Mouse (Mus musculus) midbrain, embryonic 15.5 days (tissue): ENCODE results near the gene Gm5475. TPM values are rescaled to one million over a fixed set of nuclear protein-coding genes. Genes with fewer than 3 reads are reported as not detected.

Experiments used
- ATAC-seq: fragments of 200-750 bp; cut with Nextera tagmentation; replicated peaks from 2 replicates; pipeline ENCODE4 v1.8.0; 2017; ENCODE audit warnings: moderate TSS enrichment
- H3K27ac ChIP-seq: fragments of 300-500 bp; sonication (generic); 2 replicates; pipeline ENCODE4 v1.5.1; 2015; ENCODE audit warnings: mild to moderate bottlenecking, inconsistent platforms
- H3K27me3 ChIP-seq: fragments of 300-500 bp; sonication (generic); replicated peaks from 2 replicates; pipeline ENCODE4 v1.6.1; 2015; ENCODE audit warnings: inconsistent platforms
- H3K36me3 ChIP-seq: fragments of 300-500 bp; sonication (generic); replicated peaks from 2 replicates; pipeline ENCODE4 v1.6.1; 2015; ENCODE audit warnings: inconsistent platforms
- H3K4me1 ChIP-seq: fragments of 300-500 bp; sonication (generic); 2 replicates; pipeline ENCODE4 v1.6.1; 2015; ENCODE audit warnings: inconsistent platforms
- H3K4me2 ChIP-seq: fragments of 300-500 bp; sonication (generic); 2 replicates; pipeline ENCODE4 v1.6.1; 2015; ENCODE audit warnings: inconsistent platforms, mild to moderate bottlenecking, moderate library complexity
- H3K4me3 ChIP-seq: fragments of 300-500 bp; sonication (generic); 2 replicates; pipeline ENCODE4 v1.5.1; 2015; ENCODE audit warnings: mild to moderate bottlenecking, inconsistent platforms
- H3K9ac ChIP-seq: fragments of 300-500 bp; sonication (generic); 2 replicates; pipeline ENCODE4 v1.6.1; 2015; ENCODE audit warnings: mild to moderate bottlenecking, inconsistent platforms
- H3K9me3 ChIP-seq: fragments of 300-500 bp; sonication (generic); 2 replicates; pipeline ENCODE4 v1.6.1; 2016; ENCODE audit warnings: inconsistent platforms
- WGBS: fragments of 180-500 bp; shearing (Covaris S2); methylation state at CpG from one replicate; pipeline ENCODE4 v1.1.7; 2015; ENCODE audit warnings: mixed read lengths; 5-methylcytosine and 5-hydroxymethylcytosine counted together
- polyA plus RNA-seq: library from polyadenylated mRNA; unstranded; fragments of >200 nt; fragmentation: Nextera tagmentation; extraction: Ambion mirVana; gene quantifications from 2 replicates; pipeline ENCODE4 v1.2.1, GENCODE M21; 2015

Gene Gm5475
- polyA plus RNA-seq, 1 experiment from 2014 or later: 0.09 TPM

DNA sequence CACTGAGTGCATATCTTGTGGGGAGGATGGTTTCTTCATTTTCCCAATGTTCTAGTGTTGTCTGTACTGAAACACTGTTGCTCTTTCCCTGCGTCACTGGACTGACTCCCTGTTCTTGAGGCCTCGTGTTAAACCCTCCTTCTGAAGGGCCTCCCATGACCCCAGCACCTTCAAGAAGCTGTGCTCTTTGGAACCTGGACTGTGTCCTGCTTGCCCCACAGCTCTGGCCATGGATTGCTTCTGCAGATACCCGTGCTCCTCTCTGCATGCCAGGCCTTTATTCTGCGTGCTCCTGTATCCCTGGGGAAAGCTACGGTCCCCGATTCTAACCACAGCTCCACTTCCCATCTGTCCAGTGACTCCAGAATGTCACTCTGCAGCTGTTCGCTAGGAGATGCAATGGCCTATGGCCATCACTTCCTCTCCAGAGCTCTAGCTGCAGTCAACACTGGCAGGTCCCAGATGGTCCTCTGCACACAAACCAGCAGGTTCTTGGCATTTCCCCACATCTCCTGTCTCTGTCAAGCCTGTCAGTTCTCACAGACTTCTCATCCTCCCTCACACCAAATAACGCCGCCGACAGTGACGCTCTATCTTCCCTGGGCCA, 8.1 kb downstream of the Gm5475 start:
- no peaks in the 10 kb centered on the region for H3K4me1 ChIP-seq
- no peak overlapping the region for H3K9ac ChIP-seq
- no peaks in the 10 kb centered on the region for H3K36me3 ChIP-seq
- 81% methylated on average over 11 of the region's 11 CpGs for WGBS
- no peak for ATAC-seq
- H3K9me3 ChIP-seq: no peaks in the 10 kb centered on the region
- H3K4me3 ChIP-seq: no peak overlapping the region
- no peak overlapping the region for H3K4me2 ChIP-seq
- peaks cover 13% of the 10 kb centered on the region for H3K27me3 ChIP-seq
- H3K27ac ChIP-seq: no peak overlapping the region

DNA sequence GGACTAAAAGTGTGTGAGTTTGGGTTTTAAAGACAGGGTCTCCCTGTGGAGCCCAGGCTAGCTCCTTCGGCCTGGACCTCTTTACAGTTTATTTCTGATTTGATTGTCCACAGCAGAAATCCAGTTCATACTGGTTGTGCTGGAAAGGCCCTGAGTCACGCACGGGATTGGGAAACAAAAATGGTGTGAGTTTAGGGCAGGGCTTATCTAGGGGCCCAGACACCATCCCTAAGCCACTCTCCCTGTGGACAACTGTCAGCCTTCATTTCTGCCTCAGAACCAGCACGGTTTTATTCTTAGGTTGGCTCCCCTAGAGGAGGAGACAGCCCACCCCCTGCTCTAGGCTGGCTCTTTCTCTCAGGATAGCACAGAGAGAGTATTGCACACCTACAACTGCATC, 11.3 kb downstream of the Gm5475 start:
- Histone ChIP-seq H3K4me3 (no peak overlapping the region), H3K27ac (no peak overlapping the region), H3K36me3 (no peaks in the 10 kb centered on the region), H3K9me3 (no peaks in the 10 kb centered on the region), H3K9ac (no peak overlapping the region), H3K27me3 (no peaks in the 10 kb centered on the region), H3K4me1 (no peaks in the 10 kb centered on the region), H3K4me2 (no peak overlapping the region)
- WGBS: 66% methylated on average over 4 of the region's 4 CpGs
- ATAC-seq: no peak

DNA sequence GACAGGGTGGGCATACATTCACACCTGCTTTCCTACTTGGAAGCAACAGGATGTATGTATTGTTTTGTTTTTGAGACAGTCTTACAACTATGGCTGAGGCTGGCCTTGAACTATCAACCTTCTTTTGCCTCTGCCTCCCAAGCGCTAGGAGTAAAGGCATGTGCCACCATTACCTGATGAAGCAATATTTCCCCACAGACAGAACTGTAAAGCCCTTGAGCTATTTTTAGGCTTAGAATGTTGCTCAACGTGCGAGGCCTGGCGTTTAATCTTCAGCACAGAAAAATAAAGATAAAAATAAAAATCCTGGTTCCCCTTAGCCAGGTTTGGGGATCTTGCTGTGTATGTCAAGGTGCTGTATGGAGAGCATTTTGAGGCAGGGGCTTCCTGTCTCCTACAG, 14.2 kb downstream of the Gm5475 start:
- no peak for ATAC-seq

DNA sequence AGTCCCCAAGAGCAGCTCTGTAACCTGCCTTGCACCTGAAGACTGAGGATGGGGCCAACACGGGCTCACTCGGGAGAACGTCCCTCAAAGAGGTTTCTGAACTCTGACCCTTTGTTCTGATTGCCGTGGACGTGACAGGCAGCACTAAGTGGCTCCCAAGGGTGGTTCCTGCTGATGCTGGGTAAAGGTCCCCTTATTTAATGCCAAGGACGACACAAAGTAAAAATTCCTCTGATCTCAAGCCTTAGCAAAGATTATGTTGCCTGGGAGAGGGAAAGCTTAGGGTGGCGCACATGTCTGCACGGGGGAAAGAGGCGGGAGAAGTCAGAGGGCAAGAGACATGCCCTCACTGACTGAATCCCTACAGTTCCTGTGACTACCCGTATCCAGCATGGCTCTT, 14.6 kb downstream of the Gm5475 start:
- no peaks in the 10 kb centered on the region for H3K4me1 ChIP-seq
- ATAC-seq: no peak
- H3K36me3 ChIP-seq: no peaks in the 10 kb centered on the region
- H3K4me3 ChIP-seq: no peak overlapping the region
- H3K9me3 ChIP-seq: no peaks in the 10 kb centered on the region
- H3K27me3 ChIP-seq: no peaks in the 10 kb centered on the region
- no peak overlapping the region for H3K27ac ChIP-seq
- H3K4me2 ChIP-seq: no peak overlapping the region
- 60% methylated on average over 10 of the region's 10 CpGs for WGBS
- no peak overlapping the region for H3K9ac ChIP-seq

More for the DNA sequence above, 14.2 kb downstream of the Gm5475 start:
- Histone ChIP-seq H3K27me3 (no peaks in the 10 kb centered on the region), H3K36me3 (no peaks in the 10 kb centered on the region), H3K27ac (no peak overlapping the region), H3K4me2 (no peak overlapping the region), H3K4me3 (no peak overlapping the region), H3K9ac (no peak overlapping the region), H3K9me3 (no peaks in the 10 kb centered on the region), H3K4me1 (no peaks in the 10 kb centered on the region)
- 85% methylated on average over 4 of the region's 4 CpGs for WGBS

DNA sequence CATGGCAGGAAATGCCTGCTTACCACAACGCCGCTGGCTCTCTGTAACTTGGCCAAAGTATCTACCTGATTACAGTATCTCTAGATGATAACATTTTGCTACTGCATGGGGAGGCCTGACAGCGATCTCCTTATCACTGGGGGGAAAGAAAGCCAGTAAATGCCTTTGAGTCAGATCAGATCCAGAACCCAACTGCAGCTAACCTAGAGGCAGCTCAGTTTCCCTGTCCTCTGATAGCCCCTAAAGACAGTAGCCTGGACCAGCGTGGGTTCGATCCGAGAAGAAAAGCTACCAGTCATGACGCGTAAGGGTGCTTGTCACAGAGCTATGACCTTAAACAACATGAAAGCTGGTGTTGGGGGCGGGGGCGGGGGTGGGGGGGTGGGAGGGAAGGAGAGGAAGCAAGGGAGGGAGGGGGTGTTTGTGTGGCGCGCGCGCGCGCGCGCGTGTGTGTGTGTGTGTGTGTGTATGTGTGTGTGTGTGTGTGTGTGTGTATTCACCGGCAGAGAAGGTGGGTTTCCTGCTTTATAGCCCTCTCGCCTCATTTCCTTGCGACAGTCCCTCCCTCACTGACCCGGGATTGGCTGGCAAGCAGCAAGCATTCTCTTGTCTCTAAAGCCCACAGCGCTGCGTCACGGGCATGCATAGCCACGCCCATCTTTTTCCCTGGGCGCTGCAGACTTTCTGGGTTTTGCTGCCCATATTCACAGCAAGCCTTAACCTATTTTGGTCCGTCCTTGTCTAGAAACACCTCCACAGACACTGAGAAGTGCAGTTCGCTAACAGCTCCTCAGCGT, 21.4 kb downstream of the Gm5475 start:
- Histone ChIP-seq H3K9ac (peak overlapping the region; percentile 55), H3K27me3 (no peaks in the 10 kb centered on the region), H3K4me1 (peaks cover 11% of the 10 kb centered on the region), H3K36me3 (no peaks in the 10 kb centered on the region), H3K27ac (peak overlapping the region; percentile 80), H3K9me3 (no peaks in the 10 kb centered on the region), H3K4me2 (peak overlapping the region; percentile 57), H3K4me3 (peak overlapping the region; percentile 45)
- ATAC-seq: peak; percentile 98
- 8% methylated on average over 20 of the region's 31 CpGs for WGBS

DNA sequence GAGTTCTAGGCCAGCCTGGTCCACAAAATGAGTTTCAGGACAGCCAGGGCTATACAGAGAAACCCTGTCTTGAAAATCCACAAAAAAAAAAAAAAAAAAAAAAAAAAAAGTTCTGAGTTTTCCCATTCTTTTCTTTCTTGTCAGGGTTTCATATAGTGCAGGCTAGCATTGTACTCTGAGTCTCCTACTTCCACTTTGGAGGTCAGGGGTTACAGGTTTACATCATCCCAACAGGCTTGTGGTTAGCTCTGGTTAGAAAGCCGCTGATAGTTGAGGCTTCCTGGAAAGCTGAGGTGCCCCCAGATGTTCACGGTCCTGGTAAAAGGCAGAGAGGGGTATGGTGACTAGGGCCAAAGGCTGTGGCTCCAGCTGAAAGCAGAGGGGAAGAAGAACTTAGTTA, 24.9 kb downstream of the Gm5475 start:
- H3K4me3 ChIP-seq: no peak overlapping the region
- no peak overlapping the region for H3K9ac ChIP-seq
- WGBS: 91% methylated on average over 2 of the region's 2 CpGs
- peaks cover 11% of the 10 kb centered on the region for H3K4me1 ChIP-seq
- no peak overlapping the region for H3K27ac ChIP-seq
- H3K27me3 ChIP-seq: no peaks in the 10 kb centered on the region
- no peaks in the 10 kb centered on the region for H3K36me3 ChIP-seq
- ATAC-seq: no peak
- no peaks in the 10 kb centered on the region for H3K9me3 ChIP-seq
- H3K4me2 ChIP-seq: no peak overlapping the region

DNA sequence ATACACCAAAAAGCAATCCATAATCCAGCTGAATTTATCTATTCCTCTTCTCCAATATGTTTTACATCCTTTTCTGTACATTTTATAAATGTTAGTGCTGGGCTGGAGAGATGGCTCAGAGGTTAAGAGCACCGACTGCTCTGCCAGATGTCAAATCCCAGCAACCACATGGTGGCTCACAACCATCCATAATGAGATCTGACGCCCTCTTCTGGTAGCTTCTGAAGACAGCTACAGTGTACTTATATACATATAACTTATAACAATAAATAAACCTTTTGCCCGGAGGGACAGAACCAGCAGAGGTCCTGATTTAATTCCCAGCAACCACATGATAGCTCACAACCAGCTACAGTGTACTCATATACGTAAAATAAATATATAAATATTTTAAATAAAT, 26.6 kb downstream of the Gm5475 start:
- no peak for ATAC-seq
- H3K4me1 ChIP-seq: peaks cover 6% of the 10 kb centered on the region
- no peak overlapping the region for H3K9ac ChIP-seq
- H3K36me3 ChIP-seq: no peaks in the 10 kb centered on the region
- H3K9me3 ChIP-seq: no peaks in the 10 kb centered on the region
- H3K4me2 ChIP-seq: no peak overlapping the region
- no peak overlapping the region for H3K27ac ChIP-seq
- no peak overlapping the region for H3K4me3 ChIP-seq
- 76% methylated on average over 4 of the region's 4 CpGs for WGBS
- no peaks in the 10 kb centered on the region for H3K27me3 ChIP-seq

DNA sequence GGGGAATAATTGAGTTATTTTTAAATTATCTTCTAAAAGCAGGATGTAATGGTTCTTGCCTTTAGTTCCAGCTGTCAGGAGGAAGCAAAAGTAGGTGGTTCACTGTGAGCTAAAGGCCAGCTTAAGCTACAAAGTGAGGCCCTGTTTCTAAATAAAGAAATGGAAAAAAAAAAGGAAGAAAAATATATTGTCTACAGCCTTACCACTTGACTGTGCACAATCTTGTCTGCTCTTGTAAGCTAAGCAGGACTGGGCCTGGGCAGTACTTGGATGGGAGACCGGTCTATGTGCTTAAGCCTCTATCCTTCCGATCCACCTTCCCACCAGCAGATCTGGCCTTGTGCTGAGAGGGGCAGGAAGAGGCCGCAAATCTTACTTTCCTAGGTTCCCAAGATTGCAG, 27.5 kb downstream of the Gm5475 start:
- Histone ChIP-seq H3K9ac (no peak overlapping the region), H3K27me3 (no peaks in the 10 kb centered on the region), H3K27ac (no peak overlapping the region), H3K4me2 (no peak overlapping the region), H3K9me3 (no peaks in the 10 kb centered on the region), H3K36me3 (no peaks in the 10 kb centered on the region), H3K4me1 (no peaks in the 10 kb centered on the region), H3K4me3 (no peak overlapping the region)
- WGBS: 90% methylated on average over 3 of the region's 3 CpGs
- ATAC-seq: no peak

DNA sequence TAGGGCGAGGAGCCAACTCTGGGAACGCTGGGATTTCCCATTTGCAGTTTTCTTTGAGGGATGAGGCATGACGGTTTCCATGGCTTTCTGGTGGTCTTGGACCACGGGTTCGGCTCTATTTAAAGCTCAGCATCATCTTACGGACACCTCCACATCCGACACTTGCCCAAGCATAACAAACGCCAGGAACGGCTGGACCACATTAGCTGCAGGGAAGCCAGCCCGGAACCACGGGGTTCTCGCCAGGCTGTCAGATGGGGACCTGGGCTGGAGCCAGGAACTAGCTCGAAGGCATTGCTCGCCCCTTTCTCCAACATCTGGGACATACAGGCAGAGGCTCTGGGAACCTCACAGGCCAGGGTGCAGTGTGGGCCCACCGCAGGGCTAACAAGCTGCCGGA, 29.3 kb downstream of the Gm5475 start:
- WGBS: 74% methylated on average over 16 of the region's 16 CpGs
- Histone ChIP-seq H3K4me1 (no peaks in the 10 kb centered on the region), H3K27ac (no peak overlapping the region), H3K4me2 (no peak overlapping the region), H3K27me3 (no peaks in the 10 kb centered on the region), H3K36me3 (no peaks in the 10 kb centered on the region), H3K9me3 (no peaks in the 10 kb centered on the region), H3K4me3 (no peak overlapping the region), H3K9ac (no peak overlapping the region)
- no peak for ATAC-seq

DNA sequence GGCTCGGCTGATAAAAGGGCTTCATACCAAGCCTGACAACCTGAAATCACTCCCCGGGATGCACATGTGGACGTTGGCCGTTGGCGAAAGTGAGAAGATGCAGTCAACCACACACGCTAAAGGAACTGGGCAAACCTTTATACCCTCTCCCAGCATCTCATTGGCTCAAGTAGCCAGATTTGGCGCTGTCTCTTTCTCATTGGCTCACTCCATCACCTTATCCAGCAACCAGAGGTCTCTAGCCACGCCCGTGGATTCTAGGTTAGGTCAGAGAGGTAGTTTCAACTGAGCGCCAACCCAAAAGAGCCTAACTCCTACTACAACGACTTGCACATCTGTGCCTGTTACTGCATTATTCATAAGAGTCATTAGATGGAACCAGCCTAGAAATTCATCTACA, 30.5 kb downstream of the Gm5475 start:
- Histone ChIP-seq H3K36me3 (no peaks in the 10 kb centered on the region), H3K4me3 (no peak overlapping the region), H3K4me1 (no peaks in the 10 kb centered on the region), H3K9ac (no peak overlapping the region), H3K9me3 (no peaks in the 10 kb centered on the region), H3K27ac (no peak overlapping the region), H3K4me2 (no peak overlapping the region), H3K27me3 (no peaks in the 10 kb centered on the region)
- WGBS: 82% methylated on average over 11 of the region's 11 CpGs
- ATAC-seq: no peak

DNA sequence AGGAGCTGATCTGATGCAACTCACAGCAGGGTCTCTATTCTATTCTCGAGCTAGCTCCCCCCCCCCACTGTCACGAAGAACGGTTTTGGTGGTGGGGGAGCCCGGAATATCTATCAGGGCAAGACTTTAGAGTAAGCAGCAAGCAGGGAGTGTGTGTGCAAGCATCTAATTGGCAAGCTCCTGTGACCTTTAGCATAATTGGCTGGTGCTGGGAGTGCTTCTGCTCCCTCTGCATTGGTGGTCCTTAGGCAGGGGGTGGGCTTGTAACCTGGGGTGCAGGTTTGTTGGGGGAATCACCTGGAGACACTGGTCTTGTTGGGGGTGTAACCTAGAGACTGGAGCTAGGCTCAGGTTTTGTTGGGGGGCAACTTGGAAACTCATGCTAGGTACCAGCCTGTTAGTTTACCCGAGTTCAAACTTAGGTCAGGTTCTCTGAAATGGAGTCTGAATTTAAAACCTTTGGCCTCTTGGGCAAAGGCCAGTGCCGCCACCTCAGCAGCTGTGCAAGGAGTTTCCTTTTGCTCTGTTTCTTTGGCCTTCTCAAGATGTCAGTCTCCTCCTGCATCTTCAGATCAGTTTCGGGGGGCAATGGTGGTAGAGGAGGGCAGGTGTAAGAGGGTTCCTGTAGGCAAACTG, 34.5 kb downstream of the Gm5475 start:
- ATAC-seq: no peak

DNA sequence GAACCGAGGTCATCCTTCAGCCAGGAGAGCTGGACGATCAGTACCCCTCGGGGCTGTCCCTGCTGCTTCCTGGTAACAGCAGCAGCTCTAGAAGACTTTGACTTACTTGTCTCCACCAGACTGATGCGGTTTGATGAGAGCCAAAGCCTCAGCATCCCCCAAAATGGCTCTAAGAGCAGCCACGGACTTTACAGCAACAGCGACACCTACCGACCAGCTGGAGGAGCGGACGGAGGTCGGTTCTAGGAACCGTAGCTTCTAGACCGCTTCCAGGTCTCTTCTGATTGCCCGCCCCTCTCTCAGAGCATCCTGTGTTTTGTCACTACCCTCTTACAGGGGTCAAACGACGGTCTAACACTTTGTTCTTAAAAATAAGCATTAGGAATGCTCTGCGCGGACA, 35.4 kb downstream of the Gm5475 start:
- Histone ChIP-seq H3K4me1 (no peaks in the 10 kb centered on the region), H3K4me3 (no peak overlapping the region), H3K9ac (no peak overlapping the region), H3K27me3 (0 out of 2 replicates have a peak, but pooled peaks cover 5% of the 10 kb centered on the region), H3K36me3 (no peaks in the 10 kb centered on the region), H3K4me2 (no peak overlapping the region), H3K9me3 (no peaks in the 10 kb centered on the region), H3K27ac (no peak overlapping the region)
- WGBS: 10% methylated on average over 17 of the region's 17 CpGs
- ATAC-seq: peak; percentile 70; the same call in 1 of the 2 replicates

More for the DNA sequence above, 34.5 kb downstream of the Gm5475 start:
- Histone ChIP-seq H3K4me3 (no peak overlapping the region), H3K36me3 (no peaks in the 10 kb centered on the region), H3K4me2 (no peak overlapping the region), H3K9me3 (no peaks in the 10 kb centered on the region), H3K27me3 (0 out of 2 replicates have a peak, but pooled peaks cover 5% of the 10 kb centered on the region), H3K27ac (no peak overlapping the region), H3K9ac (no peak overlapping the region), H3K4me1 (no peaks in the 10 kb centered on the region)
- 65% methylated on average over 7 of the region's 7 CpGs for WGBS
